Mouse (Mus musculus) heart, postnatal 0 days (tissue): Measurements from ENCODE around the gene Nhlh2. TPM values are rescaled to one million over a fixed set of nuclear protein-coding genes. Genes with fewer than 3 reads are reported as not detected.
A peak's percentile ranks its signal among the peaks of the same experiment; 100 is the strongest.

Source experiments
- ATAC-seq: fragments of 200-750 bp; cut with Nextera tagmentation; 2 replicates; pipeline ENCODE4 v1.8.0; 2017; ENCODE audit warnings: low read depth, moderate number of reproducible peaks, moderate library complexity; ENCODE audit not compliant: insufficient read depth
- DNase-seq: peaks from one replicate; pipeline ENCODE4 v3.0.0-alpha.2; 2016; ENCODE audit warnings: low spot score
- H3K27ac ChIP-seq: fragments of 300-500 bp; sonication (generic); 2 replicates; pipeline ENCODE4 v1.5.1; 2014; ENCODE audit warnings: low read depth, mild to moderate bottlenecking
- H3K27me3 ChIP-seq: fragments of 300-500 bp; sonication (generic); 2 replicates; pipeline ENCODE4 v1.6.1; 2014; ENCODE audit warnings: low read length, mixed read lengths; ENCODE audit not compliant: control insufficient read depth, insufficient read depth
- H3K36me3 ChIP-seq: fragments of 300-500 bp; sonication (generic); replicated peaks from 2 replicates; pipeline ENCODE4 v1.6.1; 2014; ENCODE audit warnings: low read length, mixed read lengths; ENCODE audit not compliant: control insufficient read depth, insufficient read depth
- H3K4me1 ChIP-seq: fragments of 300-500 bp; sonication (generic); 2 replicates; pipeline ENCODE4 v1.6.1; 2014; ENCODE audit warnings: antibody characterized with exemption; ENCODE audit not compliant: control insufficient read depth, insufficient read depth
- H3K4me2 ChIP-seq: fragments of 300-500 bp; sonication (generic); 2 replicates; pipeline ENCODE4 v1.6.1; 2014; ENCODE audit warnings: low read depth, mild to moderate bottlenecking, low read length, moderate library complexity
- H3K4me3 ChIP-seq: fragments of 300-500 bp; sonication (generic); 2 replicates; pipeline ENCODE4 v1.5.1; 2014; ENCODE audit warnings: low read depth, low read length
- H3K9ac ChIP-seq: fragments of 300-500 bp; sonication (generic); replicated peaks from 2 replicates; pipeline ENCODE4 v1.6.1; 2014; ENCODE audit warnings: low read depth, low read length, mixed read lengths
- H3K9me3 ChIP-seq: fragments of 300-500 bp; sonication (generic); replicated peaks from 2 replicates; pipeline ENCODE4 v1.6.1; 2016; ENCODE audit warnings: low read length; ENCODE audit not compliant: control insufficient read depth
- CTCF ChIP-seq: IDR thresholded peaks from 2 replicates; pipeline ENCODE4 v1.5.1; 2016; ENCODE audit warnings: antibody characterized with exemption, control low read depth, low read depth
- EP300 ChIP-seq: IDR thresholded peaks from 2 replicates; pipeline ENCODE4 v1.6.1; 2016; ENCODE audit warnings: antibody characterized with exemption, low read depth
- WGBS: fragments of 180-500 bp; shearing (Covaris S2); extraction: QIAGEN DNeasy Blood & Tissue Kit; methylation state at CpG from one replicate; pipeline ENCODE4 v1.1.7; 2014; 5-methylcytosine and 5-hydroxymethylcytosine counted together
- polyA plus RNA-seq: library from polyadenylated mRNA; unstranded; fragments of >200 nt; fragmentation: Nextera tagmentation; extraction: Ambion mirVana; gene quantifications from 2 replicates; pipeline ENCODE4 v1.2.1, GENCODE M21; 2015
- total RNA-seq: library from RNA; depleted of rRNA; stranded (reverse); fragments of >200 nt; gene quantifications from 2 replicates; pipeline ENCODE4 v1.2.3, GENCODE M21; 2014; ENCODE audit warnings: low replicate concordance

Nhlh2 gene
- total and polyA plus RNA-seq, 2 experiments from 2014 or later, result not detected

DNA sequence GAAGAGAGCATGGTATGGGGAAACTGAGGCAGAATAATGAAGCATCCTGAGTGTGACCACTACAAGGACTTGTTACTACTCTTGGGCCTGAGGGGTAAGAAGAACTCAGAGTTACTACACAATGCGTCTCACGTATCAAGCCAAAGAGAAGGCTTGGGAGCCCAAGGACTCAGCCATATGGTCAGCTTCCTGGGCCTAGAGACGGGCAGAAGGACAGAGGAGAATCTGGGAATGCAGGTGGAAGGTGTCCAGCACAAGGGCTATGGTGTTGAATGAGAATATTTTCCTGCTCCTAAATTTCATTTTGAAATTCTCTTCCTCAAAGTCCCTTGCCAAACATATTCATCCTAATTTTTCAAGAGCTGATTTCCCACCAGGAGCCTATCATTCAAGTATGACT lies 12.0 kb upstream of the Nhlh2 start:
- Histone ChIP-seq H3K27ac (no peak overlapping the region), H3K4me2 (no peak overlapping the region), H3K4me1 (no peaks in the 10 kb centered on the region), H3K9ac (no peak overlapping the region), H3K9me3 (no peaks in the 10 kb centered on the region), H3K27me3 (no peaks in the 10 kb centered on the region), H3K4me3 (no peak overlapping the region), H3K36me3 (no peaks in the 10 kb centered on the region)
- DNase-seq (no peak), ATAC-seq (no peak)
- TF ChIP-seq EP300 (no peak), CTCF (no peak)
- WGBS, result 90% methylated on average over 3 of the region's 3 CpGs

DNA sequence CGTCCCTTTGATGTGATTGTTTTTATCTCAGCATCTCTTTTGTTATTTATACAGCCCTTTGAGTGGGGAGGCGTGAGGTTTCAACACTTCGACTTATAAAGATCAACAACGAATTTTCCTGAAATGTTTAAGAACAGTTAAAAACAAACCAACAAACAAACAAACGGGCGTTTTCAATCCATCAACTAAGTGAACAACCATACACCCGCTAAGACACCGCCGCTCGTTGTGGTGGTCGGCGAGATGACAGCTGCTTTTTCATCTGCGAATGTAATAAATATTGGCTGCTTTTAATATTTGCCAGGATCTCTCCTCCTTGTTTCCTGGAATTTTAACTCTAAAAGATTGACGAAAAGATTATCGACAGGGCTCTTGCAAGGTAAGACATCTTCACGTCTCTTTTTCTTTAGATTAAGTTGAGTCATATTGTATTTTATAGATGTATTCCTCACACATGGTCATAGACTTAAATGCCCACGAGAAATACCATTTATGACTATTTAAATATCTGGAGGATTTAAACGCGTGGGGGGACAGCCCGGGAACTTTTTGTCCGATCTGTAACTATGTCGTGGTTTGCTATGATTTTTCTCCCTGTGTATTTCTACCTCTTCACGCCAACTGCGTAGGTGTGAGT lies 923 bp downstream of the Nhlh2 start:
- Histone ChIP-seq H3K4me2 (peak overlapping the region; percentile 56), H3K9me3 (no peaks in the 10 kb centered on the region), H3K27me3 (peaks cover 80% of the 10 kb centered on the region), H3K4me3 (peak overlapping the region; percentile 40), H3K27ac (no peak overlapping the region), H3K36me3 (no peaks in the 10 kb centered on the region), H3K4me1 (peaks cover 8% of the 10 kb centered on the region; the same call in 1 of the 2 replicates), H3K9ac (no peak overlapping the region)
- ATAC-seq (no peak), DNase-seq (no peak)
- 6% methylated on average over 24 of the region's 24 CpGs for WGBS
- no peak for TF ChIP-seq CTCF
- no peak for TF ChIP-seq EP300

- ATAC-seq, result no peak
- H3K4me2 ChIP-seq, result peak overlapping the region; percentile 56
- peak overlapping the region; percentile 40 for H3K4me3 ChIP-seq
- no peak overlapping the region for H3K9ac ChIP-seq
- no peaks in the 10 kb centered on the region for H3K9me3 ChIP-seq
- peaks cover 8% of the 10 kb centered on the region; the same call in 1 of the 2 replicates for H3K4me1 ChIP-seq
- no peaks in the 10 kb centered on the region for H3K36me3 ChIP-seq
- H3K27me3 ChIP-seq, result peaks cover 84% of the 10 kb centered on the region
- H3K27ac ChIP-seq, result no peak overlapping the region
- DNase-seq, result no peak
- WGBS, result 1% methylated on average over 48 of the region's 48 CpGs
- no peak for TF ChIP-seq EP300
- TF ChIP-seq CTCF, result no peak
Measured at GRCm38 (mm10) chr3:102011318-102012075, 1.6 kb downstream of the Nhlh2 start.

- WGBS, result 9% methylated on average over 23 of the region's 23 CpGs
- Histone ChIP-seq H3K27me3 (peaks cover 86% of the 10 kb centered on the region), H3K4me2 (peak overlapping the region; percentile 56), H3K9ac (no peak overlapping the region), H3K27ac (no peak overlapping the region), H3K4me1 (peaks cover 8% of the 10 kb centered on the region; the same call in 1 of the 2 replicates), H3K9me3 (no peaks in the 10 kb centered on the region), H3K4me3 (peak overlapping the region; percentile 40), H3K36me3 (no peaks in the 10 kb centered on the region)
- TF ChIP-seq CTCF (no peak), EP300 (no peak)
- ATAC-seq (no peak), DNase-seq (no peak)
Measured at GRCm38 (mm10) chr3:102012076-102012610, 2.3 kb downstream of the Nhlh2 start.

DNA sequence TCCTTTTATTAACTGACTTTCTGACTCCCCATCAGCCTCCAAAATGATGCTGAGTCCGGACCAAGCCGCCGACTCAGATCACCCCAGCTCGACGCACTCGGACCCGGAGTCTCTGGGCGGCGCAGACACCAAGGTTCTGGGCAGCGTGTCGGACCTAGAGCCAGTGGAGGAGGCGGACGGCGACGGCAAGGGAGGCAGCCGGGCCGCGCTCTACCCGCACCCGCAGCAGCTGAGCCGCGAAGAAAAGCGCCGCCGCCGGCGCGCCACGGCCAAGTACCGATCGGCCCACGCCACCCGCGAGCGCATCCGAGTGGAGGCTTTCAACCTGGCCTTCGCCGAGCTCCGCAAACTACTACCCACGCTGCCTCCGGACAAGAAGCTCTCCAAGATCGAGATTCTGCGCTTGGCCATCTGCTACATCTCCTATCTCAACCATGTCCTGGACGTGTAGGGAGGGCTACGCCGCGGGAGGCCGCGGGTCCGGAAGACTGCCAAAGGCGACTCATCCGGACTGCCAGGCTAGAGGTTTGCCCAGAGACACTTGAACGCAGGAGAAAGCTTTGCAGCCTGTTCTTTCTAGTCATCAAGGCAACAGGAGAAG lies 2.8 kb downstream of the Nhlh2 start:
- H3K36me3 ChIP-seq, result no peaks in the 10 kb centered on the region
- no peak for TF ChIP-seq CTCF
- no peak for TF ChIP-seq EP300
- ATAC-seq (no peak), DNase-seq (no peak)
- peak overlapping the region; percentile 56 for H3K4me2 ChIP-seq
- no peak overlapping the region for H3K9ac ChIP-seq
- peaks cover 81% of the 10 kb centered on the region for H3K27me3 ChIP-seq
- H3K4me1 ChIP-seq, result peaks cover 8% of the 10 kb centered on the region; the same call in 1 of the 2 replicates
- no peaks in the 10 kb centered on the region for H3K9me3 ChIP-seq
- H3K4me3 ChIP-seq, result peak overlapping the region; percentile 40
- under 1% methylated on average over 53 of the region's 53 CpGs for WGBS
- H3K27ac ChIP-seq, result no peak overlapping the region
